In genomic region chr12:95738491-95739135, GRCm38 (mm10) we compare ENCODE assay signal across 26 mouse cellular contexts. TPM values are rescaled to one million over a fixed set of nuclear protein-coding genes. Genes with fewer than 3 reads are reported as not detected.
DNase-seq lines count a peak whose midpoint lies in the region; ATAC-seq and TF ChIP-seq lines count a peak whose summit lies in the region.
"Had no signal": no experiment of that assay in that cellular context is flagged by ENCODE, and none has a peak within 500 bp of the region (broad histone marks: within the 10 kb centered on the region; RNA-seq: fewer than 3 reads in every experiment).

No protein-coding gene starts in this region.

- H3K9ac ChIP-seq in heart, postnatal 0 days (replicated peaks; ENCODE audit: low read depth, low read length): no peak overlapping the region
- no peak overlapping the region for H3K9ac ChIP-seq in midbrain, embryonic 15.5 days
- H3K9ac ChIP-seq in midbrain, embryonic 14.5 days (replicated peaks; ENCODE audit: low read length): no peak overlapping the region
- H3K9ac ChIP-seq: heart, embryonic 12.5 days; hindbrain, embryonic 13.5 days; limb, embryonic 15.5 days; liver, embryonic 14.5 days; lung, embryonic 14.5 days; stomach, embryonic 15.5 days had no signal

- no peak for TF ChIP-seq EP300 in heart, postnatal 0 days (IDR thresholded peaks at IDR 0.05; ENCODE audit: low read depth)

- intact Hi-C loops in heart, postnatal 36 days (cut with DNase I): no loop called here

- WGBS in heart, postnatal 0 days: 81% methylated on average over 7 of the region's 7 CpGs
- WGBS in midbrain, embryonic 15.5 days: 52% methylated on average over 7 of the region's 7 CpGs
- WGBS in midbrain, embryonic 14.5 days: 43% methylated on average over 7 of the region's 7 CpGs

- TF ChIP-seq CTCF in heart, postnatal 0 days (IDR thresholded peaks at IDR 0.05; ENCODE audit: low read depth): no peak

- no peak for ATAC-seq in heart, postnatal 0 days (ENCODE audit: insufficient read depth, low read depth)
- 0 out of 2 replicates have a peak, but pooled peaks have one; percentile 10 for ATAC-seq in midbrain, embryonic 15.5 days (replicated peaks)
- no peak for ATAC-seq in midbrain, embryonic 14.5 days (ENCODE audit: low FRiP score, low TSS enrichment)
- ATAC-seq: CD4-positive, CD25-positive, alpha-beta regulatory T cell, adult 4 months had no signal

- H3K27ac ChIP-seq in heart, postnatal 0 days (ENCODE audit: low read depth): peak overlapping the region; percentile 3; the same call in 1 of the 2 replicates
- H3K27ac ChIP-seq in midbrain, embryonic 15.5 days: no peak overlapping the region
- H3K27ac ChIP-seq in midbrain, embryonic 14.5 days (replicated peaks; ENCODE audit: low read depth, low read length): no peak overlapping the region
- H3K27ac ChIP-seq: hindbrain, embryonic 13.5 days; limb, embryonic 15.5 days; liver, embryonic 14.5 days; stomach, embryonic 15.5 days had no signal

- H3K4me2 ChIP-seq in heart, postnatal 0 days (ENCODE audit: low read depth, low read length): no peak overlapping the region
- no peak overlapping the region for H3K4me2 ChIP-seq in midbrain, embryonic 15.5 days
- H3K4me2 ChIP-seq in midbrain, embryonic 14.5 days (ENCODE audit: low read length): no peak overlapping the region
- H3K4me2 ChIP-seq: heart, embryonic 12.5 days; hindbrain, embryonic 13.5 days; limb, embryonic 15.5 days; lung, embryonic 14.5 days; stomach, embryonic 15.5 days had no signal

- H3K4me3 ChIP-seq in heart, postnatal 0 days (ENCODE audit: low read depth, low read length): no peak overlapping the region
- no peak overlapping the region for H3K4me3 ChIP-seq in midbrain, embryonic 15.5 days
- H3K4me3 ChIP-seq in midbrain, embryonic 14.5 days (replicated peaks; ENCODE audit: low read depth, low read length): no peak overlapping the region
- H3K4me3 ChIP-seq: heart, embryonic 12.5 days; hindbrain, embryonic 13.5 days; limb, embryonic 15.5 days; megakaryocyte, embryonic 14.5 days; stomach, embryonic 15.5 days had no signal

- no peaks in the 10 kb centered on the region for H3K9me3 ChIP-seq in heart, postnatal 0 days (replicated peaks; ENCODE audit: control insufficient read depth, low read length)
- no peaks in the 10 kb centered on the region for H3K9me3 ChIP-seq in midbrain, embryonic 15.5 days
- H3K9me3 ChIP-seq in midbrain, embryonic 14.5 days (ENCODE audit: control insufficient read depth, low read length): no peaks in the 10 kb centered on the region
- H3K9me3 ChIP-seq: heart, embryonic 12.5 days; hindbrain, embryonic 13.5 days; limb, embryonic 15.5 days; megakaryocyte, embryonic 14.5 days; stomach, embryonic 15.5 days had no signal

- no peaks in the 10 kb centered on the region for H3K36me3 ChIP-seq in heart, postnatal 0 days (replicated peaks; ENCODE audit: control insufficient read depth, insufficient read depth, low read length)
- no peaks in the 10 kb centered on the region for H3K36me3 ChIP-seq in midbrain, embryonic 15.5 days (replicated peaks)
- H3K36me3 ChIP-seq in midbrain, embryonic 14.5 days (ENCODE audit: control insufficient read depth, insufficient read depth, low read length): no peaks in the 10 kb centered on the region
- H3K36me3 ChIP-seq: hindbrain, embryonic 13.5 days; limb, embryonic 15.5 days; stomach, embryonic 15.5 days had no signal

- peak; percentile 34 to 39 for DNase-seq in cerebellum, postnatal 14 days
- DNase-seq in cerebellum, adult 9-10 months: no peak
- DNase-seq in heart, postnatal 0 days (ENCODE audit: low spot score): no peak
- DNase-seq in heart, postnatal 36 days: no peak
- DNase-seq in midbrain, embryonic 14.5 days: no peak
- DNase-seq in retina, postnatal 1 day: peak; percentile 75
- no peak for DNase-seq in spleen, postnatal 10 days (ENCODE audit: low spot score in 2 of 2)
- DNase-seq: adrenal gland, postnatal 25 days; cerebellum, adult 11 months; cerebellum, postnatal 36 days; kidney, adult 2 months; kidney, postnatal 10 days; layer of hippocampus, postnatal 36 days; lung, embryonic 14.5 days; right cerebral cortex, postnatal 25 days; thymus, adult 2 months; thymus, postnatal 4 days had no signal

- peaks cover 25% of the 10 kb centered on the region for H3K4me1 ChIP-seq in heart, postnatal 0 days (ENCODE audit: control insufficient read depth, insufficient read depth)
- H3K4me1 ChIP-seq in midbrain, embryonic 15.5 days: peaks cover 17% of the 10 kb centered on the region
- peaks cover 20% of the 10 kb centered on the region for H3K4me1 ChIP-seq in midbrain, embryonic 14.5 days (ENCODE audit: control insufficient read depth, insufficient read depth, low read length)
- H3K4me1 ChIP-seq: megakaryocyte, embryonic 14.5 days; stomach, embryonic 15.5 days had no signal

- H3K27me3 ChIP-seq in heart, postnatal 0 days (ENCODE audit: control insufficient read depth, insufficient read depth, low read length): no peaks in the 10 kb centered on the region
- H3K27me3 ChIP-seq in midbrain, embryonic 15.5 days (replicated peaks): no peaks in the 10 kb centered on the region
- no peaks in the 10 kb centered on the region for H3K27me3 ChIP-seq in midbrain, embryonic 14.5 days (ENCODE audit: control insufficient read depth, insufficient read depth, low read length)
- H3K27me3 ChIP-seq: heart, embryonic 12.5 days; hindbrain, embryonic 13.5 days; limb, embryonic 15.5 days; megakaryocyte, embryonic 14.5 days; stomach, embryonic 15.5 days had no signal

RNA-seq across cellular contexts. Expression of gene Flrt2, which starts 46.6 kb away (rescaled TPM):
- 20.3 and 22.1 TPM in 2 replicates for total RNA-seq in heart, postnatal 0 days (2014; rRNA removed; ENCODE audit: low replicate concordance)
- polyA plus RNA-seq in heart, postnatal 0 days (2015; fragmentation: Nextera tagmentation; extraction: Ambion mirVana): 6.3 and 6.9 TPM in 2 replicates
- 10 to 100 TPM in 1 of 2 experiments, 1 to 10 TPM in 1; 7.3 to 10.4 TPM for total RNA-seq in heart, postnatal 36 days (2021)
- 25.1 and 25.4 TPM in 2 replicates for polyA plus RNA-seq in midbrain, embryonic 15.5 days (2015; fragmentation: Nextera tagmentation; extraction: Ambion mirVana)
- 24.2 and 32.2 TPM in 2 replicates for polyA plus RNA-seq in midbrain, embryonic 14.5 days (2014; fragmentation: Nextera tagmentation; extraction: Ambion mirVana)
- total RNA-seq: neutrophil, adult 5-6 weeks had no signal
- polyA plus RNA-seq: CD4-positive, CD25-positive, alpha-beta regulatory T cell, adult 4 months had no signal

Comparison
In these comparisons a context has a peak if more than half of its experiments do, and no peak if none do; other contexts are left out.
1. DNase-seq: peak in cerebellum, postnatal 14 days (2 of 2) and retina, postnatal 1 day (single experiment); none in cerebellum, adult 9-10 months (single experiment), heart, postnatal 0 days (single experiment), heart, postnatal 36 days (0 of 2), midbrain, embryonic 14.5 days (single experiment) and spleen, postnatal 10 days (0 of 2).